Mouse (Mus musculus) heart, embryonic 13.5 days (tissue): Measurements from ENCODE around the gene Pfn3. TPM values are rescaled to one million over a fixed set of nuclear protein-coding genes. Genes with fewer than 3 reads are reported as not detected.

Experiments used
- ATAC-seq: fragments of 200-750 bp; cut with Nextera tagmentation; 2 replicates; pipeline ENCODE4 v1.8.0; 2017; ENCODE audit warnings: moderate TSS enrichment; ENCODE audit not compliant: insufficient number of reproducible peaks, low FRiP score, low TSS enrichment; ENCODE audit errors: extremely low read depth
- H3K27ac ChIP-seq: fragments of 300-500 bp; sonication (generic); replicated peaks from 2 replicates; pipeline ENCODE4 v1.5.1; 2015; ENCODE audit warnings: moderate library complexity, mild to moderate bottlenecking, inconsistent platforms
- H3K27me3 ChIP-seq: fragments of 300-500 bp; sonication (generic); replicated peaks from 2 replicates; pipeline ENCODE4 v1.6.1; 2015; ENCODE audit warnings: mild to moderate bottlenecking, inconsistent platforms
- H3K36me3 ChIP-seq: fragments of 300-500 bp; sonication (generic); 2 replicates; pipeline ENCODE4 v1.6.1; 2015; ENCODE audit warnings: mild to moderate bottlenecking, inconsistent platforms
- H3K4me1 ChIP-seq: fragments of 300-500 bp; sonication (generic); 2 replicates; pipeline ENCODE4 v1.6.1; 2015; ENCODE audit warnings: inconsistent platforms
- H3K4me2 ChIP-seq: fragments of 300-500 bp; sonication (generic); 2 replicates; pipeline ENCODE4 v1.6.1; 2015; ENCODE audit warnings: inconsistent platforms, mild to moderate bottlenecking, moderate library complexity
- H3K4me3 ChIP-seq: fragments of 300-500 bp; sonication (generic); 2 replicates; pipeline ENCODE4 v1.5.1; 2015; ENCODE audit warnings: moderate library complexity, mild to moderate bottlenecking, inconsistent platforms
- H3K9ac ChIP-seq: fragments of 300-500 bp; sonication (generic); 2 replicates; pipeline ENCODE4 v1.6.1; 2015; ENCODE audit warnings: inconsistent platforms, mild to moderate bottlenecking, moderate library complexity
- H3K9me3 ChIP-seq: fragments of 300-500 bp; sonication (generic); 2 replicates; pipeline ENCODE4 v1.6.1; 2016; ENCODE audit warnings: inconsistent platforms
- WGBS: fragments of 180-500 bp; shearing (Covaris S2); methylation state at CpG from one replicate; pipeline ENCODE4 v1.1.7; 2015; ENCODE audit warnings: mixed read lengths; 5-methylcytosine and 5-hydroxymethylcytosine counted together
- polyA plus RNA-seq: library from polyadenylated mRNA; unstranded; fragments of >200 nt; fragmentation: Nextera tagmentation; extraction: Ambion mirVana; gene quantifications from 2 replicates; pipeline ENCODE4 v1.2.1, GENCODE M21; 2015

Gene Pfn3
- polyA plus RNA-seq, 1 experiment from 2014 or later = not detected

- peaks cover 4% of the 10 kb centered on the region; the same call in 1 of the 2 replicates for H3K9me3 ChIP-seq
- peaks cover 50% of the 10 kb centered on the region for H3K27me3 ChIP-seq
- H3K36me3 ChIP-seq = no peaks in the 10 kb centered on the region
- ATAC-seq = no peak
- H3K4me1 ChIP-seq = no peaks in the 10 kb centered on the region
- H3K27ac ChIP-seq = no peak within 1 kb of the TSS
- WGBS = 84% methylated on average over 10 of the region's 10 CpGs
- no peak within 1 kb of the TSS for H3K9ac ChIP-seq
- H3K4me2 ChIP-seq = no peak within 1 kb of the TSS
- H3K4me3 ChIP-seq = no peak within 1 kb of the TSS
Observed at GRCm38 (mm10) chr13:55426613-55427012, 11.6 kb upstream of the Pfn3 start, which contains the start of gene F12. TSS of gene F12 (minus strand) at chr13:55426793.

- H3K27me3 ChIP-seq = peaks cover 81% of the 10 kb centered on the region
- H3K36me3 ChIP-seq = no peaks in the 10 kb centered on the region
- peak overlapping the region; percentile 52 for H3K4me2 ChIP-seq
- no peaks in the 10 kb centered on the region for H3K9me3 ChIP-seq
- H3K9ac ChIP-seq = peak overlapping the region; percentile 41
- H3K4me1 ChIP-seq = peaks cover 10% of the 10 kb centered on the region
- WGBS = 8% methylated on average over 35 of the region's 35 CpGs
- H3K27ac ChIP-seq = no peak overlapping the region
- ATAC-seq = no peak
- H3K4me3 ChIP-seq = peak overlapping the region; percentile 27
Observed at GRCm38 (mm10) chr13:55420933-55421800, 6.1 kb upstream of the Pfn3 start.

- Histone ChIP-seq H3K27me3 (peaks cover 79% of the 10 kb centered on the region), H3K9me3 (no peaks in the 10 kb centered on the region), H3K9ac (no peak overlapping the region), H3K4me3 (peak overlapping the region; percentile 27), H3K36me3 (no peaks in the 10 kb centered on the region), H3K27ac (no peak overlapping the region), H3K4me1 (peaks cover 10% of the 10 kb centered on the region), H3K4me2 (peak overlapping the region; percentile 52)
- ATAC-seq = no peak
- WGBS = 24% methylated on average over 51 of the region's 51 CpGs
Observed at GRCm38 (mm10) chr13:55420018-55420932, 5.2 kb upstream of the Pfn3 start.

- Histone ChIP-seq H3K9ac (no peak overlapping the region), H3K4me2 (no peak overlapping the region), H3K27me3 (peaks cover 86% of the 10 kb centered on the region), H3K9me3 (no peaks in the 10 kb centered on the region), H3K36me3 (no peaks in the 10 kb centered on the region), H3K27ac (no peak overlapping the region), H3K4me1 (peaks cover 17% of the 10 kb centered on the region), H3K4me3 (no peak overlapping the region)
- WGBS = 72% methylated on average over 5 of the region's 5 CpGs
- no peak for ATAC-seq
Observed at GRCm38 (mm10) chr13:55419142-55419541, 4.1 kb upstream of the Pfn3 start.

- Histone ChIP-seq H3K9me3 (no peaks in the 10 kb centered on the region), H3K9ac (no peak overlapping the region), H3K27me3 (peaks cover 88% of the 10 kb centered on the region), H3K4me3 (no peak overlapping the region), H3K36me3 (no peaks in the 10 kb centered on the region), H3K4me2 (no peak overlapping the region), H3K4me1 (peaks cover 17% of the 10 kb centered on the region), H3K27ac (no peak overlapping the region)
- WGBS = 12% methylated on average over 12 of the region's 12 CpGs
- ATAC-seq = peak; percentile 44; the same call in 1 of the 2 replicates
Observed at GRCm38 (mm10) chr13:55418004-55418403, 3.0 kb upstream of the Pfn3 start.

GRCm38 (mm10) chr13:55413333-55413732 is 1.7 kb downstream of the Pfn3 start:
- WGBS = 73% methylated on average over 12 of the region's 12 CpGs
- ATAC-seq = no peak
- no peak overlapping the region for H3K4me2 ChIP-seq
- H3K27me3 ChIP-seq = peaks cover 87% of the 10 kb centered on the region
- H3K36me3 ChIP-seq = no peaks in the 10 kb centered on the region
- H3K4me3 ChIP-seq = no peak overlapping the region
- H3K27ac ChIP-seq = no peak overlapping the region
- peaks cover 8% of the 10 kb centered on the region for H3K4me1 ChIP-seq
- no peaks in the 10 kb centered on the region for H3K9me3 ChIP-seq
- H3K9ac ChIP-seq = no peak overlapping the region

- Histone ChIP-seq H3K4me1 (peaks cover 8% of the 10 kb centered on the region), H3K27me3 (peaks cover 87% of the 10 kb centered on the region), H3K4me2 (no peak overlapping the region), H3K9me3 (no peaks in the 10 kb centered on the region), H3K36me3 (no peaks in the 10 kb centered on the region), H3K27ac (no peak overlapping the region), H3K4me3 (no peak overlapping the region), H3K9ac (no peak overlapping the region)
- no peak for ATAC-seq
- 76% methylated on average over 13 of the region's 13 CpGs for WGBS
Observed at GRCm38 (mm10) chr13:55412643-55413307, 2.3 kb downstream of the Pfn3 start.

GRCm38 (mm10) chr13:55411826-55412225 is 3.2 kb downstream of the Pfn3 start:
- no peak overlapping the region for H3K27ac ChIP-seq
- no peaks in the 10 kb centered on the region for H3K9me3 ChIP-seq
- no peak overlapping the region for H3K4me2 ChIP-seq
- WGBS = 58% methylated on average over 7 of the region's 7 CpGs
- no peak for ATAC-seq
- no peak overlapping the region for H3K9ac ChIP-seq
- H3K4me3 ChIP-seq = no peak overlapping the region
- peaks cover 8% of the 10 kb centered on the region for H3K4me1 ChIP-seq
- H3K36me3 ChIP-seq = no peaks in the 10 kb centered on the region
- peaks cover 87% of the 10 kb centered on the region for H3K27me3 ChIP-seq

- WGBS = 70% methylated on average over 19 of the region's 19 CpGs
- Histone ChIP-seq H3K36me3 (no peaks in the 10 kb centered on the region), H3K4me1 (no peaks in the 10 kb centered on the region), H3K9ac (no peak overlapping the region), H3K4me3 (no peak overlapping the region), H3K9me3 (no peaks in the 10 kb centered on the region), H3K4me2 (no peak overlapping the region), H3K27me3 (peaks cover 96% of the 10 kb centered on the region), H3K27ac (no peak overlapping the region)
- no peak for ATAC-seq
Observed at GRCm38 (mm10) chr13:55408546-55409120, 6.4 kb downstream of the Pfn3 start.

- no peak for ATAC-seq
- 63% methylated on average over 4 of the region's 4 CpGs for WGBS
- Histone ChIP-seq H3K4me2 (no peak overlapping the region), H3K9me3 (no peaks in the 10 kb centered on the region), H3K27me3 (peaks cover 96% of the 10 kb centered on the region), H3K9ac (no peak overlapping the region), H3K4me1 (no peaks in the 10 kb centered on the region), H3K4me3 (no peak overlapping the region), H3K27ac (no peak overlapping the region), H3K36me3 (no peaks in the 10 kb centered on the region)
Observed at GRCm38 (mm10) chr13:55407341-55407740, 7.7 kb downstream of the Pfn3 start.
